Mouse (Mus musculus) cerebellum, adult 18-20 months (tissue): Measurements from ENCODE around the gene Snx27.
A peak's percentile ranks its signal among the peaks of the same experiment; 100 is the strongest.

ENCODE experiments used
- DNase-seq, 2 experiments: peaks; one replicate each; pipeline ENCODE4 v3.0.0; 2021

Gene Snx27

GRCm38 (mm10) chr3:94565557-94565956 is 17.0 kb downstream of the Snx27 start:
- DNase-seq = no peak

DNA sequence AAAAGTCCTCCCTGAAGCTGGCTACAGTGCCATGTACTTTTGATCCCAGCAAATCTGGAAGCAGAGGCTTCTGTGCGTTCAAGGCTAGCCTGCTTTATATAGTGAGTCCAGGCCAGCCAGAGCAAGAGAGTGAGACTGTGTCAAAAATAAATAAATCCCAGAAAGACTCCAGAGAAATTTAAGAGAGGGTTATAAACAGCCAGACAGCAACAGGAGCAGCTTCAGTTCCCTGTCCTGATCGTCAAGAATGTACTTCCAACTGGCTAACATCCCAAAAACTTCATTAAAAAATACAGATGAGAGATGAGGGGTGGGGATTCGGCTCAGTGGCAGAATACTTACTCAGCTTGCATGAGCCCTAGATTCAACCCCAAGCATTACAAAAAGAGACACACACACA is 17.4 kb downstream of the Snx27 start:
- DNase-seq = no peak

- no peak for DNase-seq
Observed at GRCm38 (mm10) chr3:94564356-94565010, 18.0 kb downstream of the Snx27 start.

DNA sequence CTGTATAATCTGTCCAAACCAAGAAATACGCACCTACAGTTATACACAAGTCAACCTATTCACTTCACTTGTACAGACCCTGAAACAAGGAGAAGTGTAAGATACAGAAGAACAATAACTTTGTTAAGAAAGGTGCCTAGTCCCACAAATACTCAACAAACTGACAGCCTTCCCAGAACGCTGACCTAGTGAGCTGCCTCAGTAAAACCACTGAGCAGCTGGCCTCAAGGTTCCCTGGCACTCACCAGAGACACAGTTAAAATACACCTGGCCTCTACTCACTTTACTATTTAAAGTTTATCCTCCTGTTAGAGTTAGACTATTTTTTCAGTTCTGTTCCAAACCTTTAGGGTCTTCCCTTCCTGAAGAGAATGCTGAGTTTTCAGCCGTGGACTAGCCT is 19.4 kb downstream of the Snx27 start:
- DNase-seq = no peak

DNA sequence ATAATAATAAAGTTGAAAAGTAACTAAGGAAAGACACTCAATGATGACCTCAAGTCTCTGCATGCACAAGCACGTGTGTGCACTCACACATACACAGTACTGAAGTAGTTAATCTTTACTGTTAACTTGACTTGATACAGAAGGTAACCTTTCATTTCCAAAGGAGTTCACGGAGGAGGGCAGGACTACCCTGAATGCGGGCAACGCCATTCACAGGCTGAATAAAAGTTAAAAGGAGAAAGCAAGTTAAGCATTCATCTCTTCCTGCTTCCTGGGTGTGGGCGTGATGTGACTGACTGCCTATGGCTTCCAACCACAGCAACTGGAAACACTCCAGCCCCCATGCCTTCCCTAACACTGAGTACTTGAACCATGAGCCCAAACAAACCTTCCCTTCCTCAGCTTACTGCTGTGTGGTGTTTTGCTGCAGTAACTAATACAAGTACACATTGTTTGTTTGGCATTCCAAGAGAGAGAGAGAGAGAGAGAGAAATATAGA is 22.5 kb downstream of the Snx27 start:
- no peak for DNase-seq

DNA sequence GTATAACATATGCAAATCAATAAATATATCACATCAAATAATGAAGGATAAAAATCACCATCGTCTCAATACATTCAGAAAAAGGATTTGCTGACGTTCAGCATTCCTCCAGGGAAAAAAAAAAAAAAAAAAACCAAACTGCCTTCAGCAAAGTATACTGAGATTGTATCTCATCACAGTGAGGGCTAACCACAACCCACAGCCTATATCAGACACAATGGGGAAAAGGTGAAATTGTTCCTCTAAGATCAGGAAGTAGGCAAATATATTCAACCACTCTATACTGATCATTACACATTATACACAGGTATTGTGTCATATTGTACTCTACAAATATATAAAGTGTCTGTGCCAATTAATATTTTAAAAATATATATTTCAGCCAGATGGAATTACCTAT is 33.5 kb downstream of the Snx27 start:
- no peak for DNase-seq

DNA sequence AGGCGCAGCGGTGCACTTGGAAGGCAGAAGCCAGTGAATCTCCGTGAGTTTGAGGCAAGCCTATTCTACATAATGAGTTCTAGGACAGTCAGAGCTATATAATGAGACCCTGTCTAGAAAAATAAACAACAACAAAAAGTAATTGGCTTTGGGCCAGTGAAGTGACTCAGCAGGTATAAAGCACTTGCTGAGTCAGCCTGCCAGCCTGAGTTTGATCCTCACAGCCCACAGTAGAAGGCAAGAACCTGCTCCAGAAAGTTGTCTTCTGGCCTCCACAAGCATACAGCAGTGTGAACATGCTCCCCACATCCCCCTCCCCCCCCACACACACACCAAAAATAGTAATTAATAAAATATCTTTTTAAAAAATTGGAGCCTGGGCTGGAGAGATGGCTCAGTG is 45.3 kb downstream of the Snx27 start:
- no peak for DNase-seq

- peak; percentile 29 to 39 for DNase-seq
Observed at GRCm38 (mm10) chr3:94533968-94534367, 48.5 kb downstream of the Snx27 start.

DNA sequence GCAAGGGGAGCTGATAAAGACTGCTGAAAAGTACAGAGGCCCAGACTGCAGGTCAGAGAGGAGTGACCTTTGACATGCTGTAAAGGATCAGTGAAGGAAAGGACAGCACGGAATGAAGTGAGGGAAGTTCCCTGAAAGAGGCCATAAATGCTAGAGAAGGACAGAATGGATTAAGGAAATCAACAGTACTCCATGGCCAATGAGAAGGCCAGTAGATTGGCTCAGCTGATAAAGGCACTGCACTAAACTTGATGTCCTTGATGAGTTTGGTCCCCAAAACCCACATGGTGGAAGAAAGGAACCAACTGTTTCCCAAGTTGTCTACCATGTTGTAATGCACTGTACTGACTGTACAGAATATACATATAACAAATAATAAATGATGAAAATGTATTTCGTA is 55.8 kb downstream of the Snx27 start:
- DNase-seq = no peak

DNA sequence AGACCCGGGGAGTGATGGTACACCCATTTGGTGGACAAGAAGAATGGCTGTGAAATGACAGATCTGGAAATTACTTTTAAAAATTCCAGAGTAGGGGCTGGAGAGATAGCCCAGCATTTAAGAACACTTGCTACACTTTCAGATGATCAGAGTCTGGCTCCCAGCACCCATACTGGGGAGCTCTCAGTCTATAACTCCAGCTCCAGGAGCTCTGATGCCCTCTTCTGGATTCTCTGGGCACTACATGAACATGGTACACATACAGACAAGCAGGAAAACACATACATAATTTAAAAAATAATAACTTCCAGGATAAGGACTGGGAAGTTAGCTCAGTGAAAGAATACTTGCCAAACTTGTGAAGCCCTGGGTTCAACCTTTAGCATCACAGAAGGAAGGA is 75.9 kb downstream of the Snx27 start:
- DNase-seq = peak in 1 of 2 experiments; percentile 12

GRCm38 (mm10) chr3:94502243-94502642 is 80.3 kb downstream of the Snx27 start:
- peak; percentile 42 to 48 for DNase-seq

GRCm38 (mm10) chr3:94497162-94497561 is 85.4 kb downstream of the Snx27 start:
- no peak for DNase-seq

GRCm38 (mm10) chr3:94487581-94487980 is 94.9 kb downstream of the Snx27 start:
- DNase-seq = no peak

GRCm38 (mm10) chr3:94485922-94486321 is 96.6 kb downstream of the Snx27 start:
- DNase-seq = no peak

DNA sequence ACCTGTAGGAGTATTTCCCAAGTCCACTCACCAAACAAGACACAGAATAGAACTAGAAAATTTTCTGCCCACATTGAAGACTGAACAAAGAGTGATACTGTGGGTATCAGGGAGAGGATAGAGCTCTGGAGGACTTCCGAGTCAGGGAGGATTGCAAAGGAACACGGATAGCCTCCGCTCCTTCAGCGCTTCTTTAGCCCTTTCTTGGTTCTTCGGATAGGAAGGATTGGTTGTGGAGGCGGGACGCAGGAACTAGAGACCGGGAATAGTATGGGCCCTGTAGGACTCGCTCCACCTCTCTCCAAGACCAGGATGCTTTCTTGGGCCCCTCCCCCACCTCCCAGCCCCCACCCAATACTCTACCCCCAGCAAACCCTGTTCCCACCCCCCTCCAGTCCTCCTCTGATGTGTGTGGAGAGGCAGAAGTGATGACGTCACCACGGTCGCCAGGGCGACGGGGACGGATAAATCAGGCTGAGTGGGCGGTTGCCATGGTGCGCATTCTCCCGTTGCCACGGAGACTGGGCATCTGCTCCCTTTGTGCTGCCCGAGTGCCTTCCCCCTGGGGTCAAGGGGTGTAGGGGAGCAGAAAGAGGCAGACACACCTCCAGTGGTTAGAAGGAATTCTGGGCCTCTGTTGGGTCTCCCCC is 98.6 kb downstream of the Snx27 start:
- DNase-seq = peak; percentile 75 to 83

- no peak for DNase-seq
Observed at GRCm38 (mm10) chr3:94482764-94483385, 99.6 kb downstream of the Snx27 start.

GRCm38 (mm10) chr3:94481429-94481828 is 101.1 kb downstream of the Snx27 start:
- DNase-seq = no peak

DNA sequence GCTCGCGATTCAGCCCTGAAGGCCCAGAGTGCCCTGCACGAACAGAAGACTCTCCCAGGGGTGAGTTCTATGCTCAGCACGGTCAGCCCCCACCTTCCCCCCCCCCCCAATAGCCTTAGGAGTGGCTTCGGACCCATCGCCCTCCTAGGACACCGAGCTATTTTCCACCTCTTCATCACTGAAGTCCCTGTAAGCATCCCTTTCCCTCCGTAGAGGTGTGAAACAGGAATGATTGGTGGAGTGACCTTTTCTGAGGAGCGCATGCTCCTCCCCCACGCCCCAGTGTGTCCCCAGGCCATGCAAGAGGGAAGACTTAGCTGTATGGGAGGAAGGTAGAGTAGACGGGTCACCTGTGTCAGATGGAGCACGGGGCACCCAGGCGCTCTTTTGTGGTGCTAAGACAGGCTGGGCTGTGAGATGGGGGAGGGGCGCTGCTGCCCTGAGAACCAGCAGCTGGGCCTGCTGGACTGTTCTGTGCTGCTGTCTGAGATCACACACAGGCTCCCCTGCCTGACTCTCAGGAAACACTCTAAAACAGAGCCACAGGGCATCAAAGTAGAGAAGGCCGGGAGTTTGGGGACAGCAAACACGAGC is 102.1 kb downstream of the Snx27 start, which contains the start of gene Riiad1:
Gene Riiad1, minus strand, starts transcription at position 51 of the 594 bp plus-strand sequence.
- no peak for DNase-seq

GRCm38 (mm10) chr3:94479564-94479963 is 103.0 kb downstream of the Snx27 start:
- DNase-seq = no peak

DNA sequence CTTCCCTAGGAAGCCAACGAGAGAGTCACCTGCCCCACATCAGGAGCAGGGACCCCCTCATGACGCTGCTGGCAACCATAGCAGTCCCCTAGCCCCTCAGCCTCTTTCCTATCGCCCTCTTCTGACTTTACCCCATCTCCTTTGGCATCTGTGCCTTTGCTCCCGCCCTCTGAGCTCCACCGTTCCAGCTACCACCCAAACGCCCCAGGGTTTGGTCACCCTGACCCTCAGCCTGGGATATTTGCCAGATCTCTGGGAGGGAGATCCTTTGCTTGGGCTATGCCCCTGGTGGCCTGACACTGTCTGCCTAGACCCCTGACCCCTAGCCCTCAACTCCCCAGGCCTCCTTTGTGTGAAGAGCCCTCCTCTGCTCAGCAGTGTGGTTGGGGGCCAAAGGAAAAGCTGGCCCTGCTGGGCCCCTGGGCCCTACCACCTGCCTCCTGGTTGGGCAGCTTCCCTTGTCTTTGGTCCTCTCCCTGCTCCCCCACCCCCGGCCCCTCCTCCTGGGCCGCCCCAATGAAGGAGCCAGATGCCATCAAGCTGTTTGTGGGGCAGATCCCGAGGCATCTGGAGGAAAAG is 103.8 kb downstream of the Snx27 start:
- DNase-seq = peak in 1 of 2 experiments; percentile 49

GRCm38 (mm10) chr3:94477981-94478422 is 104.5 kb downstream of the Snx27 start, which contains the start of gene Celf3:
Gene Celf3, plus strand, starts transcription at chr3:94478295.
- DNase-seq = peak; percentile 78 to 82

- peak in 1 of 2 experiments; percentile 54 for DNase-seq
Observed at GRCm38 (mm10) chr3:94477444-94477843, 105.1 kb downstream of the Snx27 start.
